Mouse (Mus musculus): ENCODE results near the gene Gm21761.
"Not testable (repeated sequence)": the region's sequence is repeated elsewhere in the genome, so short reads cannot be mapped to it uniquely, and the experiment has no call there.

Gene Gm21761

GRCm38 (mm10) chr13:119929172-119929571 lies at the start of gene Gm21761:
Gm21761 (minus strand) TSS chr13:119929272.
- DNase-seq = not testable (repeated sequence)

- not testable (repeated sequence) for DNase-seq
Measured at GRCm38 (mm10) chr13:119969163-119969562, 40.1 kb upstream of the Gm21761 start.

- not testable (repeated sequence) for DNase-seq
Measured at GRCm38 (mm10) chr13:119968193-119968592, 39.1 kb upstream of the Gm21761 start.

GRCm38 (mm10) chr13:119965968-119966367 lies 36.9 kb upstream of the Gm21761 start:
- peak; percentile 16 for DNase-seq

GRCm38 (mm10) chr13:119965302-119965952 lies 36.4 kb upstream of the Gm21761 start:
- DNase-seq = not testable (repeated sequence)

- DNase-seq = not testable (repeated sequence)
Measured at GRCm38 (mm10) chr13:119962856-119963255, 33.8 kb upstream of the Gm21761 start.

GRCm38 (mm10) chr13:119955567-119955966 lies 26.5 kb upstream of the Gm21761 start:
- DNase-seq = not testable (repeated sequence)

- DNase-seq = not testable (repeated sequence)
Measured at GRCm38 (mm10) chr13:119955089-119955488, 26.0 kb upstream of the Gm21761 start.

- not testable (repeated sequence) for DNase-seq
Measured at GRCm38 (mm10) chr13:119950706-119951105, 21.6 kb upstream of the Gm21761 start, which contains the start of gene B020031M17Rik. B020031M17Rik (minus strand) TSS chr13:119950806.

GRCm38 (mm10) chr13:119924597-119925340 lies 4.3 kb downstream of the Gm21761 start:
- DNase-seq = not testable (repeated sequence)

- DNase-seq = not testable (repeated sequence)
Measured at GRCm38 (mm10) chr13:119916966-119917722, 11.9 kb downstream of the Gm21761 start.

- DNase-seq = not testable (repeated sequence)
Measured at GRCm38 (mm10) chr13:119916449-119916848, 12.6 kb downstream of the Gm21761 start.

- not testable (repeated sequence) for DNase-seq
Measured at GRCm38 (mm10) chr13:119898549-119898948, 30.5 kb downstream of the Gm21761 start.

GRCm38 (mm10) chr13:119894685-119895084 lies 34.4 kb downstream of the Gm21761 start, which contains the start of gene Tcstv1:
Tcstv1 (minus strand) TSS chr13:119894785.
- DNase-seq = not testable (repeated sequence)

GRCm38 (mm10) chr13:119886896-119887295 lies 42.2 kb downstream of the Gm21761 start:
- not testable (repeated sequence) for DNase-seq

GRCm38 (mm10) chr13:119864395-119864999 lies 64.6 kb downstream of the Gm21761 start:
- DNase-seq = not testable (repeated sequence)

- not testable (repeated sequence) for DNase-seq
Measured at GRCm38 (mm10) chr13:119862399-119862798, 66.7 kb downstream of the Gm21761 start.

All from right cerebral cortex, postnatal 4 days (tissue).